Mouse (Mus musculus) right cerebral cortex, postnatal 36 days (tissue): ENCODE data around the gene Gm5622.
"Not testable (repeated sequence)": the region's sequence is repeated elsewhere in the genome, so short reads cannot be mapped to it uniquely, and the experiment has no call there.

Experiments
- DNase-seq, 2 experiments: peaks; one replicate each; pipeline ENCODE4 v3.0.0; 2022; ENCODE audit warnings: low spot score in 2 of 2, mixed read lengths in 1 of 2

Gm5622 gene

GRCm38 (mm10) chr14:51552490-51552889 is at the start of gene Gm5622:
Gene Gm5622 (plus strand): TSS chr14:51552790.
- no peak for DNase-seq

DNA sequence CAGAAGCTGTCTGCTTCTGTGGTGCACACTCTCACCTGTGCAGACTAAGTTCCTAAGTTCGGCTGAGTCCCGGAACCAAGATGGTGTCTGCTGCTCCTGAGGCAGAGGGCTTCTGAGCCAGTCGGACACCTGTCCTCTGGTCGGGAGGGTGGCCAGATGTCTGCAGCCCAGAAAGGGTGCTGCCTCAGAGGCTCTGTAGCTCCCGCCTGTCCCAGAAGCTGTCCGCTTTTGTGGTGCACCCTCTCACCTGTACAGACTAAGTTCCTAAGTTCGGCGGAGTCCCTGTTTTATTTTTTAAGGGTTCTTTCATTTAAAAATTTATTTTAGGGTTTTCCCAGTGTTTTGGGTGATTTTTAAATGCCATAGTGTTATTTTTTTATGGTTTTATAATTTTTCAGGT is 45.2 kb upstream of the Gm5622 start:
- DNase-seq, result no peak

GRCm38 (mm10) chr14:51573963-51574362 is 21.4 kb downstream of the Gm5622 start, which contains the start of gene Gm17175:
Gene Gm17175 (minus strand): TSS chr14:51574063.
- not testable (repeated sequence) for DNase-seq

- not testable (repeated sequence) for DNase-seq
Observed at GRCm38 (mm10) chr14:51592039-51592438, 39.4 kb downstream of the Gm5622 start, which contains the start of gene Gm17174. Gene Gm17174 (minus strand): TSS chr14:51592139.

- DNase-seq, result no peak
Observed at GRCm38 (mm10) chr14:51611210-51611609, 58.6 kb downstream of the Gm5622 start, which contains the start of gene Gm17078. Gene Gm17078 (minus strand): TSS chr14:51611310.

GRCm38 (mm10) chr14:51632426-51632825 is 79.8 kb downstream of the Gm5622 start:
- peak; percentile 1 to 9 for DNase-seq

DNA sequence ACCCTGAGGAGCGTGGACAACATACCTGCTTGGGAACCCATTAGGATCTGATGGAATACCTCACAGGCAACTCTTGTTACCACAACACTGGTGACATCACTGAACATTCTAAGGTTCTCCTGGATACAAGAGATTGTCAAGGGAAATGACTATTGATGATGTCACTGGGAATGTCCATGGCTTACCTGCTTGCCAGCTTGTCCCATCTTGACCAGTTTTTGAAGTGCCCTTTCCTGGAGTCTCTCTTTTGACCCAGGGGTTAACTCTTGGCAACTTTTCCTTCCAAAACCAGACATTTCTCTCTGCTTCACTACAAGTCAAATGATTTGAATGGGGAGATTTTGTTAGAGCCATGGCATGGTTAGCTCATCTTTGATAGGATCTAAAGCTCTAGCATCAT is 83.0 kb downstream of the Gm5622 start, which contains the start of gene Gm4181:
Gene Gm4181, minus strand, starts transcription at position 101 of the 400 bp plus-strand sequence.
- DNase-seq, result not testable (repeated sequence)

GRCm38 (mm10) chr14:51677269-51677668 is 124.7 kb downstream of the Gm5622 start:
- DNase-seq, result no peak

DNA sequence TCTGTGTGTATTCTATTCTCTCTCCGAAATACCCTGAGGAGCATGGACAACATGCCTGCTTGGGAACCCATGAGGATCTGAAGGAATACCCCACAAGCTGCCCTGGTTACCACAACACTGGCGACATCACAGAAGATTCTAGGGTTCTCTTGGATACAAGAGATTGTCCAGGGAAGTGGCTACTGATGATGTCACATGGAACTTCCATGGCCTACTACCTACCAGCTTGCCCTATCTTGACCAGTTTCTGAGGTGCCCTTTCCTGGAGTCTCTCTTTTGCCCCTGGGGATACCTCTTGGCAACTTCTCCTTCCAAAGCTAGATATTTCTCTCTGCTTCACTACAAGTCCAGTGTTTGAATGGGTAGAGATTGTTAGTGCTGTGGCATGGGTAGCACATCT is 142.8 kb downstream of the Gm5622 start, which contains the start of gene Gm17079:
Gene Gm17079, minus strand, starts transcription at position 101 of the 400 bp plus-strand sequence.
- DNase-seq, result not testable (repeated sequence)
